ENCODE assay signal across 29 mouse cellular contexts in the genomic region with DNA sequence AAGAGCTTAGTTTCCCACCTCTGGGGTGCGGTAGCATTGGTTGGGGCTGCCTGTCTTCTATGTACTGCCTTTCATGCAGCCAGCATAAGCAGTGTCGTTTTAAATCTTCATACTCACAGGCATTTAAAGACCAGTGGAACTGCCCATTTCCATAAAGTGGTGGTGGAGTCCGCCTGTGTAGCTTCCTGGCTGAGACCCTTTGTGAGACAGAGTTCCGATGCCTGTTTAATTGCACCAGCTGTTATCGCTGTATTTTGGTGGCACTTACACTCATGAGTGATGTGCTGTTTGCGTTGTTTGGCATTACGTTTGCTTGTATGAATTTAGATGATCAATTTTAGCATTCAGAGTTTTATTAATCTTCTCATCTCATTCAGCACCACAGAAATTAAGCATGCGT. TPM values are rescaled to one million over a fixed set of nuclear protein-coding genes. Genes with fewer than 3 reads are reported as not detected.
A peak's percentile ranks its signal among the peaks of the same experiment; 100 is the strongest.
DNase-seq lines count a peak whose midpoint lies in the region; ATAC-seq and TF ChIP-seq lines count a peak whose summit lies in the region.
"Had no signal": no experiment of that assay in that cellular context is flagged by ENCODE, and none has a peak within 500 bp of the region (broad histone marks: within the 10 kb centered on the region; RNA-seq: fewer than 3 reads in every experiment).

No protein-coding gene starts in this region.

- no peaks in the 10 kb centered on the region for H3K9me3 ChIP-seq in forebrain, embryonic 13.5 days (replicated peaks)
- H3K9me3 ChIP-seq in forebrain, embryonic 11.5 days (ENCODE audit: control insufficient read depth, low read length), result no peaks in the 10 kb centered on the region
- H3K9me3 ChIP-seq in liver, embryonic 12.5 days (replicated peaks), result no peaks in the 10 kb centered on the region
- H3K9me3 ChIP-seq in liver, postnatal 0 days (ENCODE audit: low read length), result no peaks in the 10 kb centered on the region
- no peaks in the 10 kb centered on the region for H3K9me3 ChIP-seq in forebrain, postnatal 0 days (ENCODE audit: low read length)
- H3K9me3 ChIP-seq: embryonic facial prominence, embryonic 10.5 days; embryonic facial prominence, embryonic 15.5 days; hindbrain, embryonic 13.5 days; limb, embryonic 10.5 days; limb, embryonic 15.5 days; midbrain, embryonic 10.5 days; midbrain, embryonic 15.5 days had no signal

- DNase-seq in forebrain, embryonic 11.5 days (ENCODE audit: low spot score), result no peak
- no peak for DNase-seq in liver, postnatal 0 days
- no peak for DNase-seq in forebrain, postnatal 0 days
- DNase-seq in c-Kit-positive CD71-positive TER-119-positive erythroid progenitor cells, embryonic 14.5 days (ENCODE audit: low spot score), result no peak
- no peak for DNase-seq in right cerebral cortex, postnatal 10 days (ENCODE audit: low spot score in 2 of 2)
- DNase-seq: adrenal gland, postnatal 14 days; cerebellum, adult 2 months; cerebellum, postnatal 25 days; heart, postnatal 4 days; kidney, adult 9 months; kidney, postnatal 10 days; layer of hippocampus, adult 9-11 months; lung, embryonic 14.5 days; right cerebral cortex, postnatal 4 days; thymus, adult 18-20 months; thymus, postnatal 36 days had no signal

- no peak overlapping the region for H3K9ac ChIP-seq in forebrain, embryonic 13.5 days
- no peak overlapping the region for H3K9ac ChIP-seq in forebrain, embryonic 11.5 days (ENCODE audit: low read length)
- H3K9ac ChIP-seq in liver, embryonic 12.5 days, result no peak overlapping the region
- no peak overlapping the region for H3K9ac ChIP-seq in liver, postnatal 0 days (replicated peaks)
- H3K9ac ChIP-seq in forebrain, postnatal 0 days, result no peak overlapping the region
- H3K9ac ChIP-seq: embryonic facial prominence, embryonic 15.5 days; hindbrain, embryonic 13.5 days; limb, embryonic 15.5 days; lung, embryonic 14.5 days; midbrain, embryonic 15.5 days had no signal

- TF ChIP-seq EP300 in liver, postnatal 0 days (IDR thresholded peaks at IDR 0.05; ENCODE audit: low read depth), result no peak

- H3K4me2 ChIP-seq in forebrain, embryonic 13.5 days, result no peak overlapping the region
- no peak overlapping the region for H3K4me2 ChIP-seq in forebrain, embryonic 11.5 days (ENCODE audit: low read depth, low read length, severe bottlenecking)
- peak overlapping the region; percentile 27 for H3K4me2 ChIP-seq in liver, embryonic 12.5 days
- H3K4me2 ChIP-seq in liver, postnatal 0 days (ENCODE audit: low read depth, low read length), result no peak overlapping the region
- no peak overlapping the region for H3K4me2 ChIP-seq in forebrain, postnatal 0 days (ENCODE audit: low read depth)
- H3K4me2 ChIP-seq: embryonic facial prominence, embryonic 15.5 days; hindbrain, embryonic 13.5 days; limb, embryonic 15.5 days; lung, embryonic 14.5 days; midbrain, embryonic 15.5 days had no signal

- no peak for TF ChIP-seq CTCF in liver, postnatal 0 days (IDR thresholded peaks at IDR 0.05; ENCODE audit: low read depth)
- TF ChIP-seq CTCF in forebrain, postnatal 0 days (IDR thresholded peaks at IDR 0.05; ENCODE audit: low read depth), result no peak

- peak overlapping the region; percentile 6; the same call in 1 of the 2 replicates for H3K27ac ChIP-seq in forebrain, embryonic 13.5 days
- no peak overlapping the region for H3K27ac ChIP-seq in forebrain, embryonic 11.5 days (ENCODE audit: low read depth, low read length)
- peak overlapping the region; percentile 56; the same call in 1 of the 2 replicates for H3K27ac ChIP-seq in liver, embryonic 12.5 days
- no peak overlapping the region for H3K27ac ChIP-seq in liver, postnatal 0 days (ENCODE audit: low read depth)
- no peak overlapping the region for H3K27ac ChIP-seq in forebrain, postnatal 0 days (ENCODE audit: low read depth, low read length)
- H3K27ac ChIP-seq: embryonic facial prominence, embryonic 10.5 days; embryonic facial prominence, embryonic 15.5 days; hindbrain, embryonic 13.5 days; limb, embryonic 10.5 days; limb, embryonic 15.5 days; midbrain, embryonic 10.5 days; midbrain, embryonic 15.5 days; stomach, postnatal 0 days had no signal

- H3K27me3 ChIP-seq in forebrain, embryonic 13.5 days, result no peaks in the 10 kb centered on the region
- H3K27me3 ChIP-seq in forebrain, embryonic 11.5 days (ENCODE audit: control insufficient read depth, insufficient read depth, low read length), result no peaks in the 10 kb centered on the region
- no peaks in the 10 kb centered on the region for H3K27me3 ChIP-seq in liver, embryonic 12.5 days (replicated peaks)
- no peaks in the 10 kb centered on the region for H3K27me3 ChIP-seq in liver, postnatal 0 days (ENCODE audit: insufficient read depth, low read length)
- H3K27me3 ChIP-seq in forebrain, postnatal 0 days (ENCODE audit: insufficient read depth, low read length), result no peaks in the 10 kb centered on the region
- H3K27me3 ChIP-seq: embryonic facial prominence, embryonic 15.5 days; hindbrain, embryonic 13.5 days; limb, embryonic 15.5 days; midbrain, embryonic 15.5 days; Patski had no signal

- WGBS in forebrain, embryonic 13.5 days, result 69% methylated on average over 8 of the region's 8 CpGs
- WGBS in forebrain, embryonic 11.5 days, result 86% methylated on average over 8 of the region's 8 CpGs
- 73% methylated on average over 8 of the region's 8 CpGs for WGBS in liver, embryonic 12.5 days (ENCODE audit: insufficient replicate concordance)
- WGBS in liver, postnatal 0 days (ENCODE audit: insufficient replicate concordance), result 76% methylated on average over 8 of the region's 8 CpGs
- WGBS in forebrain, postnatal 0 days, result 43% methylated on average over 8 of the region's 8 CpGs

- H3K4me1 ChIP-seq in forebrain, embryonic 13.5 days, result peaks cover 10% of the 10 kb centered on the region
- no peaks in the 10 kb centered on the region for H3K4me1 ChIP-seq in forebrain, embryonic 11.5 days (replicated peaks; ENCODE audit: control insufficient read depth, insufficient read depth, low read length)
- peaks cover 60% of the 10 kb centered on the region for H3K4me1 ChIP-seq in liver, embryonic 12.5 days
- H3K4me1 ChIP-seq in liver, postnatal 0 days (ENCODE audit: insufficient read depth), result peaks cover 7% of the 10 kb centered on the region
- no peaks in the 10 kb centered on the region for H3K4me1 ChIP-seq in forebrain, postnatal 0 days (ENCODE audit: insufficient read depth)
- H3K4me1 ChIP-seq: limb, embryonic 15.5 days; midbrain, embryonic 10.5 days; midbrain, embryonic 15.5 days had no signal

- no peaks in the 10 kb centered on the region for H3K36me3 ChIP-seq in forebrain, embryonic 13.5 days (ENCODE audit: poor library complexity, severe bottlenecking)
- H3K36me3 ChIP-seq in forebrain, embryonic 11.5 days (ENCODE audit: control insufficient read depth, insufficient read depth, low read length), result no peaks in the 10 kb centered on the region
- no peaks in the 10 kb centered on the region for H3K36me3 ChIP-seq in liver, embryonic 12.5 days
- no peaks in the 10 kb centered on the region for H3K36me3 ChIP-seq in liver, postnatal 0 days (replicated peaks; ENCODE audit: insufficient read depth, low read length)
- no peaks in the 10 kb centered on the region for H3K36me3 ChIP-seq in forebrain, postnatal 0 days (ENCODE audit: insufficient read depth)
- H3K36me3 ChIP-seq: embryonic facial prominence, embryonic 10.5 days; embryonic facial prominence, embryonic 15.5 days; hindbrain, embryonic 13.5 days; limb, embryonic 10.5 days; limb, embryonic 15.5 days; midbrain, embryonic 10.5 days; midbrain, embryonic 15.5 days had no signal

- H3K4me3 ChIP-seq in forebrain, embryonic 13.5 days, result no peak overlapping the region
- no peak overlapping the region for H3K4me3 ChIP-seq in forebrain, embryonic 11.5 days (ENCODE audit: low read depth, low read length)
- H3K4me3 ChIP-seq in liver, embryonic 12.5 days, result no peak overlapping the region
- no peak overlapping the region for H3K4me3 ChIP-seq in liver, postnatal 0 days (ENCODE audit: low read depth, low read length)
- H3K4me3 ChIP-seq in forebrain, postnatal 0 days (ENCODE audit: low read depth, low read length), result no peak overlapping the region
- H3K4me3 ChIP-seq: embryonic facial prominence, embryonic 10.5 days; embryonic facial prominence, embryonic 15.5 days; hindbrain, embryonic 13.5 days; limb, embryonic 10.5 days; limb, embryonic 15.5 days; midbrain, embryonic 10.5 days; midbrain, embryonic 15.5 days had no signal

- peak; percentile 57; the same call in 1 of the 2 replicates for ATAC-seq in forebrain, embryonic 13.5 days
- ATAC-seq in forebrain, embryonic 11.5 days (replicated peaks; ENCODE audit: low FRiP score), result no peak
- no peak for ATAC-seq in liver, embryonic 12.5 days
- ATAC-seq in liver, postnatal 0 days, result no peak
- ATAC-seq in forebrain, postnatal 0 days, result peak; percentile 53
- ATAC-seq: intestine, embryonic 16.5 days; midbrain, embryonic 15.5 days; Patski had no signal

RNA-seq across cellular contexts. Expression of a gene that starts 24.9 kb away (rescaled TPM):
- polyA plus RNA-seq in forebrain, embryonic 13.5 days (2015; fragmentation: Nextera tagmentation; extraction: Ambion mirVana), result 21.1 and 21.4 TPM in 2 replicates
- 16.9 and 17.0 TPM in 2 replicates for polyA plus RNA-seq in forebrain, embryonic 11.5 days (2014; fragmentation: Nextera tagmentation; extraction: Ambion mirVana)
- 7.2 and 7.4 TPM in 2 replicates for polyA plus RNA-seq in liver, embryonic 12.5 days (2016; fragmentation: Nextera tagmentation; extraction: Ambion mirVana)
- 2.4 and 2.8 TPM in 2 replicates for polyA plus RNA-seq in liver, postnatal 0 days (2015; fragmentation: Nextera tagmentation; extraction: Ambion mirVana)
- total RNA-seq in forebrain, postnatal 0 days (2014; rRNA removed), result 21.6 and 27.6 TPM in 2 replicates
- polyA plus RNA-seq in forebrain, postnatal 0 days (2015; fragmentation: Nextera tagmentation; extraction: Ambion mirVana), result 13.2 and 19.2 TPM in 2 replicates
- total RNA-seq: MEL had no signal

Comparison
In these comparisons a context has a peak if more than half of its experiments do, and no peak if none do; other contexts are left out.
1. ATAC-seq: peak in forebrain, embryonic 13.5 days (single experiment) and forebrain, postnatal 0 days (single experiment); none in forebrain, embryonic 11.5 days (single experiment), liver, embryonic 12.5 days (single experiment) and liver, postnatal 0 days (single experiment).
2. H3K27ac ChIP-seq: peak in forebrain, embryonic 13.5 days (single experiment) and liver, embryonic 12.5 days (single experiment); none in forebrain, embryonic 11.5 days (single experiment), liver, postnatal 0 days (single experiment) and forebrain, postnatal 0 days (single experiment).